Mouse (Mus musculus): ENCODE measurements around the gene Kdr. TPM values are rescaled to one million over a fixed set of nuclear protein-coding genes. Genes with fewer than 3 reads are reported as not detected.

Kdr gene
- polyA plus RNA-seq, 1 experiment from 2014 or later, result 28.9 TPM

GRCm38 (mm10) chr5:75954218-75954617, 24.0 kb downstream of the Kdr start:
- Histone ChIP-seq H3K27ac (ENCODE audit: low read depth, low read length) (no peak overlapping the region), H3K36me3 (ENCODE audit: control insufficient read depth, insufficient read depth, low read length) (no peaks in the 10 kb centered on the region), H3K4me2 (ENCODE audit: low read depth, low read length, severe bottlenecking) (no peak overlapping the region), H3K27me3 (ENCODE audit: control insufficient read depth, insufficient read depth, low read length) (no peaks in the 10 kb centered on the region), H3K9me3 (ENCODE audit: control insufficient read depth, low read length) (no peaks in the 10 kb centered on the region), H3K4me1 (replicated peaks; ENCODE audit: control insufficient read depth, insufficient read depth, low read length) (no peaks in the 10 kb centered on the region), H3K4me3 (ENCODE audit: low read depth, low read length) (no peak overlapping the region), H3K9ac (ENCODE audit: low read length) (no peak overlapping the region)
- ATAC-seq (replicated peaks; ENCODE audit: low FRiP score) (no peak), DNase-seq (ENCODE audit: low spot score) (no peak)
- WGBS, result 61% methylated on average over 3 of the region's 3 CpGs

GRCm38 (mm10) chr5:75952131-75952795, 26.0 kb downstream of the Kdr start:
- no peak overlapping the region for H3K9ac ChIP-seq (ENCODE audit: low read length)
- no peaks in the 10 kb centered on the region for H3K27me3 ChIP-seq (ENCODE audit: control insufficient read depth, insufficient read depth, low read length)
- no peak overlapping the region for H3K4me2 ChIP-seq (ENCODE audit: low read depth, low read length, severe bottlenecking)
- no peak for DNase-seq (ENCODE audit: low spot score)
- H3K36me3 ChIP-seq (ENCODE audit: control insufficient read depth, insufficient read depth, low read length), result no peaks in the 10 kb centered on the region
- no peak overlapping the region for H3K27ac ChIP-seq (ENCODE audit: low read depth, low read length)
- H3K4me3 ChIP-seq (ENCODE audit: low read depth, low read length), result no peak overlapping the region
- no peak for ATAC-seq (replicated peaks; ENCODE audit: low FRiP score)
- no peaks in the 10 kb centered on the region for H3K4me1 ChIP-seq (replicated peaks; ENCODE audit: control insufficient read depth, insufficient read depth, low read length)
- 74% methylated on average over 8 of the region's 8 CpGs for WGBS
- no peaks in the 10 kb centered on the region for H3K9me3 ChIP-seq (ENCODE audit: control insufficient read depth, low read length)

- H3K4me1 ChIP-seq (replicated peaks; ENCODE audit: control insufficient read depth, insufficient read depth, low read length), result no peaks in the 10 kb centered on the region
- H3K27me3 ChIP-seq (ENCODE audit: control insufficient read depth, insufficient read depth, low read length), result no peaks in the 10 kb centered on the region
- no peaks in the 10 kb centered on the region for H3K9me3 ChIP-seq (ENCODE audit: control insufficient read depth, low read length)
- H3K9ac ChIP-seq (ENCODE audit: low read length), result no peak overlapping the region
- H3K4me3 ChIP-seq (ENCODE audit: low read depth, low read length), result no peak overlapping the region
- H3K4me2 ChIP-seq (ENCODE audit: low read depth, low read length, severe bottlenecking), result no peak overlapping the region
- 36% methylated on average over 2 of the region's 2 CpGs for WGBS
- DNase-seq (ENCODE audit: low spot score) (no peak), ATAC-seq (replicated peaks; ENCODE audit: low FRiP score) (no peak)
- H3K36me3 ChIP-seq (ENCODE audit: control insufficient read depth, insufficient read depth, low read length), result no peaks in the 10 kb centered on the region
- H3K27ac ChIP-seq (ENCODE audit: low read depth, low read length), result no peak overlapping the region
Measured at GRCm38 (mm10) chr5:75950866-75951265, 27.4 kb downstream of the Kdr start.

GRCm38 (mm10) chr5:75945394-75945793, 32.9 kb downstream of the Kdr start:
- DNase-seq (ENCODE audit: low spot score), result no peak
- H3K4me1 ChIP-seq (replicated peaks; ENCODE audit: control insufficient read depth, insufficient read depth, low read length), result no peaks in the 10 kb centered on the region; the same call in 1 of the 2 replicates
- H3K9me3 ChIP-seq (ENCODE audit: control insufficient read depth, low read length), result no peaks in the 10 kb centered on the region
- H3K4me2 ChIP-seq (ENCODE audit: low read depth, low read length, severe bottlenecking), result no peak overlapping the region
- WGBS, result 84% methylated on average over 4 of the region's 4 CpGs
- no peak overlapping the region for H3K4me3 ChIP-seq (ENCODE audit: low read depth, low read length)
- no peaks in the 10 kb centered on the region for H3K27me3 ChIP-seq (ENCODE audit: control insufficient read depth, insufficient read depth, low read length)
- no peak overlapping the region for H3K9ac ChIP-seq (ENCODE audit: low read length)
- no peaks in the 10 kb centered on the region for H3K36me3 ChIP-seq (ENCODE audit: control insufficient read depth, insufficient read depth, low read length)
- ATAC-seq (replicated peaks; ENCODE audit: low FRiP score), result no peak
- no peak overlapping the region for H3K27ac ChIP-seq (ENCODE audit: low read depth, low read length)

GRCm38 (mm10) chr5:75943301-75943700, 35.0 kb downstream of the Kdr start:
- DNase-seq (ENCODE audit: low spot score) (no peak), ATAC-seq (replicated peaks; ENCODE audit: low FRiP score) (no peak)
- WGBS, result 93% methylated on average over 6 of the region's 6 CpGs
- Histone ChIP-seq H3K27me3 (ENCODE audit: control insufficient read depth, insufficient read depth, low read length) (no peaks in the 10 kb centered on the region), H3K4me1 (replicated peaks; ENCODE audit: control insufficient read depth, insufficient read depth, low read length) (no peaks in the 10 kb centered on the region; the same call in 1 of the 2 replicates), H3K4me2 (ENCODE audit: low read depth, low read length, severe bottlenecking) (no peak overlapping the region), H3K9ac (ENCODE audit: low read length) (no peak overlapping the region), H3K27ac (ENCODE audit: low read depth, low read length) (no peak overlapping the region), H3K36me3 (ENCODE audit: control insufficient read depth, insufficient read depth, low read length) (no peaks in the 10 kb centered on the region), H3K4me3 (ENCODE audit: low read depth, low read length) (no peak overlapping the region), H3K9me3 (ENCODE audit: control insufficient read depth, low read length) (no peaks in the 10 kb centered on the region)

GRCm38 (mm10) chr5:75941775-75942580, 36.3 kb downstream of the Kdr start:
- Histone ChIP-seq H3K4me2 (ENCODE audit: low read depth, low read length, severe bottlenecking) (no peak overlapping the region), H3K27ac (ENCODE audit: low read depth, low read length) (peak overlapping the region; percentile 50; the same call in 1 of the 2 replicates), H3K27me3 (ENCODE audit: control insufficient read depth, insufficient read depth, low read length) (no peaks in the 10 kb centered on the region), H3K36me3 (ENCODE audit: control insufficient read depth, insufficient read depth, low read length) (no peaks in the 10 kb centered on the region), H3K9ac (ENCODE audit: low read length) (no peak overlapping the region), H3K9me3 (ENCODE audit: control insufficient read depth, low read length) (no peaks in the 10 kb centered on the region), H3K4me3 (ENCODE audit: low read depth, low read length) (no peak overlapping the region), H3K4me1 (replicated peaks; ENCODE audit: control insufficient read depth, insufficient read depth, low read length) (no peaks in the 10 kb centered on the region; the same call in 1 of the 2 replicates)
- 46% methylated on average over 11 of the region's 11 CpGs for WGBS
- DNase-seq (ENCODE audit: low spot score) (no peak), ATAC-seq (replicated peaks; ENCODE audit: low FRiP score) (peak; percentile 60)

- H3K36me3 ChIP-seq (ENCODE audit: control insufficient read depth, insufficient read depth, low read length), result no peaks in the 10 kb centered on the region
- H3K9ac ChIP-seq (ENCODE audit: low read length), result no peak overlapping the region
- no peak overlapping the region for H3K4me2 ChIP-seq (ENCODE audit: low read depth, low read length, severe bottlenecking)
- H3K27ac ChIP-seq (ENCODE audit: low read depth, low read length), result no peak overlapping the region
- DNase-seq (ENCODE audit: low spot score), result no peak
- H3K4me1 ChIP-seq (replicated peaks; ENCODE audit: control insufficient read depth, insufficient read depth, low read length), result no peaks in the 10 kb centered on the region; the same call in 1 of the 2 replicates
- no peaks in the 10 kb centered on the region for H3K9me3 ChIP-seq (ENCODE audit: control insufficient read depth, low read length)
- no peak overlapping the region for H3K4me3 ChIP-seq (ENCODE audit: low read depth, low read length)
- 82% methylated on average over 8 of the region's 8 CpGs for WGBS
- no peak for ATAC-seq (replicated peaks; ENCODE audit: low FRiP score)
- no peaks in the 10 kb centered on the region for H3K27me3 ChIP-seq (ENCODE audit: control insufficient read depth, insufficient read depth, low read length)
Measured at GRCm38 (mm10) chr5:75939144-75939732, 39.0 kb downstream of the Kdr start.

GRCm38 (mm10) chr5:75938012-75938411, 40.2 kb downstream of the Kdr start:
- H3K9ac ChIP-seq (ENCODE audit: low read length), result no peak overlapping the region
- no peak overlapping the region for H3K4me2 ChIP-seq (ENCODE audit: low read depth, low read length, severe bottlenecking)
- no peaks in the 10 kb centered on the region; the same call in 1 of the 2 replicates for H3K4me1 ChIP-seq (replicated peaks; ENCODE audit: control insufficient read depth, insufficient read depth, low read length)
- no peaks in the 10 kb centered on the region for H3K9me3 ChIP-seq (ENCODE audit: control insufficient read depth, low read length)
- ATAC-seq (replicated peaks; ENCODE audit: low FRiP score) (no peak), DNase-seq (ENCODE audit: low spot score) (no peak)
- no peaks in the 10 kb centered on the region for H3K27me3 ChIP-seq (ENCODE audit: control insufficient read depth, insufficient read depth, low read length)
- H3K36me3 ChIP-seq (ENCODE audit: control insufficient read depth, insufficient read depth, low read length), result no peaks in the 10 kb centered on the region
- 88% methylated on average over 4 of the region's 4 CpGs for WGBS
- no peak overlapping the region for H3K4me3 ChIP-seq (ENCODE audit: low read depth, low read length)
- no peak overlapping the region for H3K27ac ChIP-seq (ENCODE audit: low read depth, low read length)
